Mouse (Mus musculus) ES-Bruce4 (cell line): Measurements from ENCODE around the gene Plekhg4.

Experiments
- CTCF ChIP-seq: IDR thresholded peaks from one replicate; pipeline ENCODE4 v1.8.1; 2011; ENCODE audit warnings: low read depth, low read length
- EP300 ChIP-seq: IDR thresholded peaks from 2 replicates; pipeline ENCODE4 v1.6.1; 2011; ENCODE audit warnings: low read depth, low read length; ENCODE audit not compliant: insufficient read depth
- POLR2A ChIP-seq: IDR thresholded peaks from one replicate; pipeline ENCODE4 v1.8.1; 2011; ENCODE audit warnings: low read length; ENCODE audit not compliant: insufficient read depth

GRCm38 (mm10) chr8:105326968-105327367 lies 46.1 kb upstream of the Plekhg4 start:
- TF ChIP-seq POLR2A (no peak), CTCF (no peak), EP300 (no peak)
